Mouse (Mus musculus): ENCODE measurements around the gene Ap2a1.

The Ap2a1 gene

GRCm38 (mm10) chr7:44863982-44864494 is 65.3 kb downstream of the Ap2a1 start:
- no peak for DNase-seq

GRCm38 (mm10) chr7:44863210-44863609 is 66.1 kb downstream of the Ap2a1 start:
- no peak for DNase-seq

- no peak for DNase-seq
Observed at GRCm38 (mm10) chr7:44862434-44862833, 66.9 kb downstream of the Ap2a1 start.

- DNase-seq = no peak
Observed at GRCm38 (mm10) chr7:44861429-44861816, 67.9 kb downstream of the Ap2a1 start.

GRCm38 (mm10) chr7:44860576-44861428 is 68.5 kb downstream of the Ap2a1 start:
- DNase-seq = peak; percentile 64

- no peak for DNase-seq
Observed at GRCm38 (mm10) chr7:44859896-44860295, 69.4 kb downstream of the Ap2a1 start.

- DNase-seq = no peak
Observed at GRCm38 (mm10) chr7:44857905-44858304, 71.4 kb downstream of the Ap2a1 start.

GRCm38 (mm10) chr7:44857042-44857552 is 72.2 kb downstream of the Ap2a1 start, which contains the start of gene Pnkp:
Gene Pnkp, plus strand, starts transcription at chr7:44857139.
- DNase-seq = peak; percentile 89

- DNase-seq = no peak
Observed at GRCm38 (mm10) chr7:44856265-44856916, 72.9 kb downstream of the Ap2a1 start.

GRCm38 (mm10) chr7:44855036-44855435 is 74.3 kb downstream of the Ap2a1 start:
- DNase-seq = no peak

- DNase-seq = peak; percentile 97
Observed at GRCm38 (mm10) chr7:44854356-44855031, 74.8 kb downstream of the Ap2a1 start.

GRCm38 (mm10) chr7:44853596-44854355 is 75.5 kb downstream of the Ap2a1 start:
- no peak for DNase-seq

- DNase-seq = no peak
Observed at GRCm38 (mm10) chr7:44853065-44853464, 76.2 kb downstream of the Ap2a1 start.

GRCm38 (mm10) chr7:44852259-44853027 is 76.9 kb downstream of the Ap2a1 start:
- DNase-seq = no peak

- DNase-seq = no peak
Observed at GRCm38 (mm10) chr7:44851625-44852234, 77.6 kb downstream of the Ap2a1 start.

- no peak for DNase-seq
Observed at GRCm38 (mm10) chr7:44850789-44851624, 78.3 kb downstream of the Ap2a1 start.
